Mouse (Mus musculus) intestine, embryonic 14.5 days (tissue): Measurements from ENCODE around the gene Clcn3. TPM values are rescaled to one million over a fixed set of nuclear protein-coding genes. Genes with fewer than 3 reads are reported as not detected.

Experiments used
- ATAC-seq: fragments of 200-750 bp; cut with Nextera tagmentation; replicated peaks from 2 replicates; pipeline ENCODE4 v1.8.0; 2017; ENCODE audit warnings: low read depth, moderate number of reproducible peaks, moderate TSS enrichment, moderate library complexity; ENCODE audit not compliant: low FRiP score, low TSS enrichment
- DNase-seq: peaks from one replicate; pipeline ENCODE4 v3.0.0-alpha.2; 2018; ENCODE audit warnings: low spot score
- H3K27ac ChIP-seq: fragments of 300-500 bp; sonication (generic); 2 replicates; pipeline ENCODE4 v1.5.1; 2014; ENCODE audit warnings: low read depth, mild to moderate bottlenecking, control low read depth
- H3K27me3 ChIP-seq: fragments of 300-500 bp; sonication (generic); replicated peaks from 2 replicates; pipeline ENCODE4 v1.6.1; 2014; ENCODE audit warnings: low read length, control low read depth; ENCODE audit not compliant: control insufficient read depth, insufficient read depth
- H3K36me3 ChIP-seq: fragments of 300-500 bp; sonication (generic); 2 replicates; pipeline ENCODE4 v1.6.1; 2014; ENCODE audit warnings: low read length, control low read depth; ENCODE audit not compliant: control insufficient read depth, insufficient read depth
- H3K4me1 ChIP-seq: fragments of 300-500 bp; sonication (generic); replicated peaks from 2 replicates; pipeline ENCODE4 v1.6.1; 2014; ENCODE audit warnings: low read length, control low read depth, mixed read lengths; ENCODE audit not compliant: control insufficient read depth, insufficient read depth
- H3K4me2 ChIP-seq: fragments of 300-500 bp; sonication (generic); 2 replicates; pipeline ENCODE4 v1.6.1; 2014; ENCODE audit warnings: low read length
- H3K4me3 ChIP-seq: fragments of 300-500 bp; sonication (generic); 2 replicates; pipeline ENCODE4 v1.5.1; 2014; ENCODE audit warnings: low read depth, low read length, control low read depth, mixed read lengths
- H3K9ac ChIP-seq: fragments of 300-500 bp; sonication (generic); 2 replicates; pipeline ENCODE4 v1.6.1; 2014; ENCODE audit warnings: mild to moderate bottlenecking, low read length
- H3K9me3 ChIP-seq: fragments of 300-500 bp; sonication (generic); 2 replicates; pipeline ENCODE4 v1.6.1; 2016; ENCODE audit warnings: low read length, control low read depth; ENCODE audit not compliant: control insufficient read depth
- WGBS: fragments of 180-500 bp; shearing (Covaris S2); extraction: QIAGEN DNeasy Blood & Tissue Kit; methylation state at CpG from one replicate; pipeline ENCODE4 v1.1.7; 2014; 5-methylcytosine and 5-hydroxymethylcytosine counted together
- polyA plus RNA-seq: library from polyadenylated mRNA; unstranded; fragments of >200 nt; fragmentation: Nextera tagmentation; extraction: Ambion mirVana; gene quantifications from 2 replicates; pipeline ENCODE4 v1.2.1, GENCODE M21; 2014

Clcn3 gene
- polyA plus RNA-seq, 1 experiment from 2014 or later = 27.5 TPM

- Histone ChIP-seq H3K4me2 (no peak overlapping the region), H3K36me3 (peaks cover 34% of the 10 kb centered on the region), H3K9ac (no peak overlapping the region), H3K4me1 (peaks cover 9% of the 10 kb centered on the region), H3K9me3 (no peaks in the 10 kb centered on the region), H3K4me3 (no peak overlapping the region), H3K27me3 (no peaks in the 10 kb centered on the region), H3K27ac (no peak overlapping the region)
- DNase-seq (no peak), ATAC-seq (no peak)
- WGBS = 86% methylated on average over 6 of the region's 6 CpGs
Measured at GRCm38 (mm10) chr8:60895878-60896277, 87.2 kb downstream of the Clcn3 start.

GRCm38 (mm10) chr8:60891757-60892156 is 91.3 kb downstream of the Clcn3 start:
- no peaks in the 10 kb centered on the region for H3K27me3 ChIP-seq
- H3K9ac ChIP-seq = no peak overlapping the region
- H3K4me2 ChIP-seq = no peak overlapping the region
- no peak for DNase-seq
- no peak for ATAC-seq
- H3K36me3 ChIP-seq = peaks cover 21% of the 10 kb centered on the region
- peaks cover 11% of the 10 kb centered on the region for H3K4me1 ChIP-seq
- 91% methylated on average over 4 of the region's 4 CpGs for WGBS
- no peak overlapping the region for H3K4me3 ChIP-seq
- no peaks in the 10 kb centered on the region for H3K9me3 ChIP-seq
- no peak overlapping the region for H3K27ac ChIP-seq

- no peak overlapping the region for H3K27ac ChIP-seq
- ATAC-seq (no peak), DNase-seq (no peak)
- 1% methylated on average over 23 of the region's 23 CpGs for WGBS
- no peaks in the 10 kb centered on the region for H3K9me3 ChIP-seq
- peaks cover 12% of the 10 kb centered on the region; the same call in 1 of the 2 replicates for H3K36me3 ChIP-seq
- H3K4me3 ChIP-seq = peak overlapping the region; percentile 63
- peak overlapping the region; percentile 70 for H3K9ac ChIP-seq
- peak overlapping the region; percentile 68 for H3K4me2 ChIP-seq
- H3K4me1 ChIP-seq = peaks cover 11% of the 10 kb centered on the region
- no peaks in the 10 kb centered on the region for H3K27me3 ChIP-seq
Measured at GRCm38 (mm10) chr8:60890520-60890874, 92.6 kb downstream of the Clcn3 start.

- DNase-seq (peak; percentile 92), ATAC-seq (peak; percentile 98)
- peak within 1 kb of the TSS; percentile 68 for H3K4me2 ChIP-seq
- no peak within 1 kb of the TSS for H3K27ac ChIP-seq
- WGBS = 6% methylated on average over 41 of the region's 43 CpGs
- H3K9ac ChIP-seq = peak within 1 kb of the TSS; percentile 70
- peaks cover 7% of the 10 kb centered on the region; the same call in 1 of the 2 replicates for H3K36me3 ChIP-seq
- no peaks in the 10 kb centered on the region for H3K9me3 ChIP-seq
- H3K4me3 ChIP-seq = peak within 1 kb of the TSS; percentile 63
- H3K27me3 ChIP-seq = no peaks in the 10 kb centered on the region
- peaks cover 11% of the 10 kb centered on the region for H3K4me1 ChIP-seq
Measured at GRCm38 (mm10) chr8:60889843-60890519, 93.1 kb downstream of the Clcn3 start, which contains the start of gene Hpf1. TSS of gene Hpf1 (plus strand) at chr8:60890418.

- no peak overlapping the region for H3K27ac ChIP-seq
- H3K4me3 ChIP-seq = no peak overlapping the region
- WGBS = 86% methylated on average over 11 of the region's 11 CpGs
- no peaks in the 10 kb centered on the region for H3K9me3 ChIP-seq
- peak overlapping the region; percentile 68 for H3K4me2 ChIP-seq
- peaks cover 11% of the 10 kb centered on the region for H3K4me1 ChIP-seq
- H3K9ac ChIP-seq = no peak overlapping the region
- H3K36me3 ChIP-seq = peaks cover 6% of the 10 kb centered on the region; the same call in 1 of the 2 replicates
- ATAC-seq (no peak), DNase-seq (no peak)
- no peaks in the 10 kb centered on the region for H3K27me3 ChIP-seq
Measured at GRCm38 (mm10) chr8:60889131-60889842, 93.8 kb downstream of the Clcn3 start.

- no peaks in the 10 kb centered on the region for H3K9me3 ChIP-seq
- H3K27me3 ChIP-seq = no peaks in the 10 kb centered on the region
- DNase-seq = no peak
- H3K9ac ChIP-seq = no peak overlapping the region
- 65% methylated on average over 6 of the region's 6 CpGs for WGBS
- no peak for ATAC-seq
- H3K4me2 ChIP-seq = no peak overlapping the region
- H3K4me1 ChIP-seq = peaks cover 10% of the 10 kb centered on the region
- no peak overlapping the region for H3K4me3 ChIP-seq
- no peak overlapping the region for H3K27ac ChIP-seq
- no peaks in the 10 kb centered on the region for H3K36me3 ChIP-seq
Measured at GRCm38 (mm10) chr8:60886736-60887135, 96.4 kb downstream of the Clcn3 start.

- Histone ChIP-seq H3K27me3 (no peaks in the 10 kb centered on the region), H3K4me3 (no peak overlapping the region), H3K9me3 (no peaks in the 10 kb centered on the region), H3K9ac (no peak overlapping the region), H3K4me1 (no peaks in the 10 kb centered on the region), H3K27ac (no peak overlapping the region), H3K36me3 (no peaks in the 10 kb centered on the region), H3K4me2 (no peak overlapping the region)
- DNase-seq (no peak), ATAC-seq (no peak)
- WGBS = 81% methylated on average over 4 of the region's 4 CpGs
Measured at GRCm38 (mm10) chr8:60883419-60884137, 99.5 kb downstream of the Clcn3 start.

- H3K27me3 ChIP-seq = no peaks in the 10 kb centered on the region
- H3K4me3 ChIP-seq = no peak overlapping the region
- no peaks in the 10 kb centered on the region for H3K4me1 ChIP-seq
- no peaks in the 10 kb centered on the region for H3K36me3 ChIP-seq
- no peak overlapping the region for H3K4me2 ChIP-seq
- H3K27ac ChIP-seq = no peak overlapping the region
- WGBS = 49% methylated on average over 2 of the region's 2 CpGs
- DNase-seq = no peak
- H3K9me3 ChIP-seq = no peaks in the 10 kb centered on the region
- no peak overlapping the region for H3K9ac ChIP-seq
- no peak for ATAC-seq
Measured at GRCm38 (mm10) chr8:60878617-60879016, 104.5 kb downstream of the Clcn3 start.
